Mouse (Mus musculus): ENCODE measurements around the gene Wnt7b. TPM values are rescaled to one million over a fixed set of nuclear protein-coding genes. Genes with fewer than 3 reads are reported as not detected.
A peak's percentile ranks its signal among the peaks of the same experiment; 100 is the strongest.

Wnt7b gene
- polyA plus RNA-seq, 1 experiment: 3.4 TPM

DNA sequence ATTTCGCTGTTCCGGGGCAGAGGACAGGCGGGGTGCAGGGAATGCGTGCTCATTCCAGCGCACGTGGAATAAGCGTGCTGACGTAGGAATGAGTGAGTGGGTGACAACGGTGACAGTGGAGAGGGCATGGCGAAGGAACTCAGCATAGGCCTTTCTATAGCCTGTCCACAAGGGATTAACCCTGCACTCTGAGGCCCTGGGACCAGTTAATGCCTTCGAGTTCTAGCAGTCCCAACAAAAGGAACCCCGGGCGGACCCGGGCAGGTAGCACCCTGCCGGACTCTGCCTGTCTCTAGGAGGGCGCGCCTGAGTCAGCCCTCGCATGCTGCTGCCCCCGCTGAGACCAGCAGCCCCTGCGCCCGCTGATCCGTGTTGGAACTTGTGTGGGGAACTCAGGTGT is 32.8 kb upstream of the Wnt7b start:
- H3K36me3 ChIP-seq (ENCODE audit: control insufficient read depth, insufficient read depth, low read length): no peaks in the 10 kb centered on the region
- TF ChIP-seq CTCF (IDR thresholded peaks at IDR 0.05; ENCODE audit: borderline replicate concordance, control insufficient read depth, extremely low read depth, insufficient read depth, low read length, poor library complexity) (no peak), POLR2A (IDR thresholded peaks at IDR 0.05; ENCODE audit: control insufficient read depth, extremely low read depth, insufficient read depth, low read length, poor library complexity) (no peak)
- peaks cover 7% of the 10 kb centered on the region for H3K4me1 ChIP-seq (replicated peaks; ENCODE audit: control insufficient read depth, insufficient read depth, low read length)
- no peak for DNase-seq
- no peaks in the 10 kb centered on the region for H3K27me3 ChIP-seq (ENCODE audit: control insufficient read depth, insufficient read depth, low read length)
- H3K4me3 ChIP-seq (ENCODE audit: control insufficient read depth, insufficient read depth, low read length): no peak overlapping the region
- no peak overlapping the region for H3K27ac ChIP-seq (ENCODE audit: control insufficient read depth, insufficient read depth, low read length)
- 63% methylated on average over 22 of the region's 22 CpGs for WGBS

DNA sequence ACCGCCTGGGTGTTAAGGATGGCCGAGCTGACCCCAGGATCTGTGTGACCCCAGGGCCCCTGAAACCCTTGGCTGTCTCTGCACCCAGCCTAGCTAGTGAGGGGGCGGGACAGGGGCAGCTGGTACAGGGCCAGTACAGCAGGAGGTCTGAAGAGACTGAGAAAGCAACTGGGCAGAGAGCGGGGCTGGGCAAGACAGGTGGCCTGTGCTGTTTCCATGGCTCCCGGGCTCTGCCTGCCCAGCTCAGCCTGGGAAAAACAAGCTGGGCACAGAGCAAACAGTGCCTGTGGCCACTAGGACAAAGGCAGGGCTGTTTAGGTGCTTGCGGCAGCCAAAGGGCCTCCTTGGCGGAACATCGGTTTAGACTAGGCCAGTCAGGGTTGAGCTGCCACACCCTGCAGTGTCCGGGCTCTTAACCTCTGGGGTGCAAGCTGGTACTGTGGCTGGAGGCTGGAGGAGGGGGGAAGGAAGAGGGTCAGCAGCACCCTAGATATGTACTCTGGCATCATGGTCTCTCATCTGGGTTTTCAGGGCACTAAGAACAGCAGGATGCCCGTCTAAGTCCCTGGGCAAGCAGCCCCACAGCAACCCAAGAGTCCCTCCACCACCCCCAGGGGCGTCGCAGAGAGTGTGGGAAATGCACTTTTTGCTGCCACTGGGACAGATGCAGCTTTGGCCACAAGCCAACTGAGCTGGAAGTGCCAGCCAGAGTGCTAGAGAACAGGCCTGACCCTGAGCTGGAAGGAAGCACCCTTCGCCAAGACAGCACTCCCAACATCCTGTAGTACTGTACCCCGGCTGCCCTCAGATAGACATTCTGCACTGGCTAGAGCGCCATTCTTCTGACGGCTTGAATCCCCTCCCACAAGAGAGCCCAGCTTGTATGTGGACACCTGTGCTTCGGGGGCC is 31.3 kb upstream of the Wnt7b start:
- 75% methylated on average over 17 of the region's 17 CpGs for WGBS
- Histone ChIP-seq H3K4me3 (ENCODE audit: control insufficient read depth, insufficient read depth, low read length) (no peak overlapping the region), H3K27ac (ENCODE audit: control insufficient read depth, insufficient read depth, low read length) (no peak overlapping the region), H3K36me3 (ENCODE audit: control insufficient read depth, insufficient read depth, low read length) (no peaks in the 10 kb centered on the region), H3K4me1 (replicated peaks; ENCODE audit: control insufficient read depth, insufficient read depth, low read length) (peaks cover 7% of the 10 kb centered on the region), H3K27me3 (ENCODE audit: control insufficient read depth, insufficient read depth, low read length) (no peaks in the 10 kb centered on the region)
- TF ChIP-seq CTCF (IDR thresholded peaks at IDR 0.05; ENCODE audit: borderline replicate concordance, control insufficient read depth, extremely low read depth, insufficient read depth, low read length, poor library complexity) (no peak), POLR2A (IDR thresholded peaks at IDR 0.05; ENCODE audit: control insufficient read depth, extremely low read depth, insufficient read depth, low read length, poor library complexity) (no peak)
- DNase-seq: no peak

GRCm38 (mm10) chr15:85612660-85613357 is 30.5 kb upstream of the Wnt7b start:
- Histone ChIP-seq H3K36me3 (ENCODE audit: control insufficient read depth, insufficient read depth, low read length) (no peaks in the 10 kb centered on the region), H3K4me3 (ENCODE audit: control insufficient read depth, insufficient read depth, low read length) (no peak overlapping the region), H3K4me1 (replicated peaks; ENCODE audit: control insufficient read depth, insufficient read depth, low read length) (peaks cover 7% of the 10 kb centered on the region), H3K27me3 (ENCODE audit: control insufficient read depth, insufficient read depth, low read length) (no peaks in the 10 kb centered on the region), H3K27ac (ENCODE audit: control insufficient read depth, insufficient read depth, low read length) (no peak overlapping the region)
- peak; percentile 58 for DNase-seq
- no peak for TF ChIP-seq POLR2A (IDR thresholded peaks at IDR 0.05; ENCODE audit: control insufficient read depth, extremely low read depth, insufficient read depth, low read length, poor library complexity)
- TF ChIP-seq CTCF (IDR thresholded peaks at IDR 0.05; ENCODE audit: borderline replicate concordance, control insufficient read depth, extremely low read depth, insufficient read depth, low read length, poor library complexity): peak; percentile 27; the same call in 1 of the 2 replicates
- WGBS: 95% methylated on average over 8 of the region's 8 CpGs

- H3K27me3 ChIP-seq (ENCODE audit: control insufficient read depth, insufficient read depth, low read length): no peaks in the 10 kb centered on the region
- no peaks in the 10 kb centered on the region for H3K36me3 ChIP-seq (ENCODE audit: control insufficient read depth, insufficient read depth, low read length)
- peaks cover 7% of the 10 kb centered on the region for H3K4me1 ChIP-seq (replicated peaks; ENCODE audit: control insufficient read depth, insufficient read depth, low read length)
- H3K27ac ChIP-seq (ENCODE audit: control insufficient read depth, insufficient read depth, low read length): no peak overlapping the region; the same call in 1 of the 2 replicates
- 87% methylated on average over 16 of the region's 16 CpGs for WGBS
- DNase-seq: no peak
- TF ChIP-seq CTCF (IDR thresholded peaks at IDR 0.05; ENCODE audit: borderline replicate concordance, control insufficient read depth, extremely low read depth, insufficient read depth, low read length, poor library complexity) (no peak), POLR2A (IDR thresholded peaks at IDR 0.05; ENCODE audit: control insufficient read depth, extremely low read depth, insufficient read depth, low read length, poor library complexity) (no peak)
- no peak overlapping the region for H3K4me3 ChIP-seq (ENCODE audit: control insufficient read depth, insufficient read depth, low read length)
Measured at GRCm38 (mm10) chr15:85611701-85612520, 29.6 kb upstream of the Wnt7b start.

- no peak for TF ChIP-seq POLR2A (IDR thresholded peaks at IDR 0.05; ENCODE audit: control insufficient read depth, extremely low read depth, insufficient read depth, low read length, poor library complexity)
- peak; percentile 88 for TF ChIP-seq CTCF (IDR thresholded peaks at IDR 0.05; ENCODE audit: borderline replicate concordance, control insufficient read depth, extremely low read depth, insufficient read depth, low read length, poor library complexity)
- Histone ChIP-seq H3K4me3 (ENCODE audit: control insufficient read depth, insufficient read depth, low read length) (no peak overlapping the region), H3K4me1 (replicated peaks; ENCODE audit: control insufficient read depth, insufficient read depth, low read length) (peaks cover 7% of the 10 kb centered on the region), H3K36me3 (ENCODE audit: control insufficient read depth, insufficient read depth, low read length) (no peaks in the 10 kb centered on the region), H3K27me3 (ENCODE audit: control insufficient read depth, insufficient read depth, low read length) (no peaks in the 10 kb centered on the region), H3K27ac (ENCODE audit: control insufficient read depth, insufficient read depth, low read length) (no peak overlapping the region; the same call in 1 of the 2 replicates)
- peak; percentile 76 for DNase-seq
- 15% methylated on average over 8 of the region's 8 CpGs for WGBS
Measured at GRCm38 (mm10) chr15:85610618-85611218, 28.4 kb upstream of the Wnt7b start.

Data from thymus, adult 2 months (tissue).